Comparison of ENCODE assay signal across 10 mouse cellular contexts in the genomic region with DNA sequence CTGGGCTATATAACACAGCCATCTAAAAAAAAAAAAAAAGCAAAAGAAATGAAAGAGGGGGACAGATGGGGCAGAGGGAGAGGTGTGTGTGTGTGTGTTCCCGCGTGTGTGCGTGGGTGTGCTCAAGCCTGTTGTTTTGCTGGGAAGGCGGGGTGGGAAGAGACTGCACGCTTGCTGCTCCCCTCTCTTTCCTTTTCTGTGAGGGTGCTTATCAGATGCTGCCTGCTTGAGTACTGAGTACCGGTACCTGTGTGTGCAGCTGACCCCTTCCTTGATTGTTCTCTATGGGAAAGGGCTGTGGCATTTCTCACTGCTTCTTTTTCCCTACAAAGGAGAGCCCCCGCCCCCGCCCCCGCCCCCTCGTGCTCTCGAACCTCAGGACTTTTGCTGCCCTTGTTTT. TPM values are rescaled to one million over a fixed set of nuclear protein-coding genes. Genes with fewer than 3 reads are reported as not detected.
A peak's percentile ranks its signal among the peaks of the same experiment; 100 is the strongest.
DNase-seq lines count a peak whose midpoint lies in the region; ATAC-seq and TF ChIP-seq lines count a peak whose summit lies in the region.
"Had no signal": no experiment of that assay in that cellular context is flagged by ENCODE, and none has a peak within 500 bp of the region (broad histone marks: within the 10 kb centered on the region; RNA-seq: fewer than 3 reads in every experiment).

No protein-coding gene starts in this region.

- peaks cover 17% of the 10 kb centered on the region for H3K4me1 ChIP-seq in intestine, embryonic 16.5 days (ENCODE audit: control insufficient read depth, insufficient read depth, low read length)
- H3K4me1 ChIP-seq in intestine, embryonic 15.5 days (replicated peaks), result peaks cover 6% of the 10 kb centered on the region; the same call in 1 of the 2 replicates
- peaks cover 6% of the 10 kb centered on the region for H3K4me1 ChIP-seq in midbrain, embryonic 10.5 days
- H3K4me1 ChIP-seq in midbrain, embryonic 16.5 days (ENCODE audit: control insufficient read depth, insufficient read depth, low read length), result peaks cover 3% of the 10 kb centered on the region; the same call in 1 of the 2 replicates
- H3K4me1 ChIP-seq in olfactory bulb, adult 2 months (ENCODE audit: control insufficient read depth, insufficient read depth, low read length), result peaks cover 35% of the 10 kb centered on the region

- TF ChIP-seq CTCF in olfactory bulb, adult 2 months (IDR thresholded peaks at IDR 0.05; ENCODE audit: insufficient read depth, low read depth, low read length), result no peak

- H3K27me3 ChIP-seq in intestine, embryonic 16.5 days (replicated peaks; ENCODE audit: control insufficient read depth, insufficient read depth, low read length), result no peaks in the 10 kb centered on the region
- no peaks in the 10 kb centered on the region for H3K27me3 ChIP-seq in intestine, embryonic 15.5 days (replicated peaks)
- no peaks in the 10 kb centered on the region for H3K27me3 ChIP-seq in midbrain, embryonic 10.5 days (ENCODE audit: low read depth, poor library complexity, severe bottlenecking)
- H3K27me3 ChIP-seq in midbrain, embryonic 16.5 days (ENCODE audit: control insufficient read depth, insufficient read depth, low read depth, low read length), result no peaks in the 10 kb centered on the region

- 0 out of 2 replicates have a peak, but pooled peaks have one; percentile 37 for ATAC-seq in intestine, embryonic 16.5 days
- no peak; the same call in 1 of the 2 replicates for ATAC-seq in intestine, embryonic 15.5 days
- ATAC-seq in midbrain, embryonic 16.5 days, result no peak

- peak; percentile 39 for DNase-seq in cerebellum, adult 9-11 months
- no peak for DNase-seq in cerebellum, adult 11-12 months
- DNase-seq in midbrain, embryonic 10.5 days (ENCODE audit: low spot score), result no peak
- DNase-seq in adrenal gland, postnatal 10 days, result no peak
- DNase-seq: kidney, adult 11 months; right cerebral cortex, postnatal 14 days had no signal

- no peak overlapping the region for H3K4me3 ChIP-seq in intestine, embryonic 16.5 days (ENCODE audit: low read length)
- no peak overlapping the region for H3K4me3 ChIP-seq in intestine, embryonic 15.5 days (replicated peaks)
- no peak overlapping the region for H3K4me3 ChIP-seq in midbrain, embryonic 10.5 days
- no peak overlapping the region for H3K4me3 ChIP-seq in midbrain, embryonic 16.5 days (ENCODE audit: low read depth, low read length)
- 0 out of 2 replicates have a peak overlapping the region, but pooled peaks have one; percentile 3 for H3K4me3 ChIP-seq in olfactory bulb, adult 2 months (ENCODE audit: insufficient read depth, low read depth, low read length)

- H3K27ac ChIP-seq in intestine, embryonic 16.5 days (ENCODE audit: low read length), result no peak overlapping the region
- no peak overlapping the region for H3K27ac ChIP-seq in intestine, embryonic 15.5 days
- H3K27ac ChIP-seq in midbrain, embryonic 10.5 days (replicated peaks), result peak overlapping the region; percentile 57; the same call in 1 of the 2 replicates
- H3K27ac ChIP-seq in midbrain, embryonic 16.5 days (ENCODE audit: low read length), result no peak overlapping the region
- H3K27ac ChIP-seq in olfactory bulb, adult 2 months (ENCODE audit: insufficient read depth, low read depth, low read length), result no peak overlapping the region

- no peak for TF ChIP-seq POLR2A in olfactory bulb, adult 2 months (IDR thresholded peaks at IDR 0.05; ENCODE audit: insufficient read depth, low read depth, low read length)

- 54% methylated on average over 11 of the region's 11 CpGs for WGBS in intestine, embryonic 16.5 days
- WGBS in intestine, embryonic 15.5 days, result 54% methylated on average over 11 of the region's 11 CpGs
- WGBS in midbrain, embryonic 10.5 days, result 57% methylated on average over 11 of the region's 11 CpGs
- WGBS in midbrain, embryonic 16.5 days, result 48% methylated on average over 11 of the region's 11 CpGs
- WGBS in olfactory bulb, adult 2 months, result 29% methylated on average over 11 of the region's 11 CpGs

- no peaks in the 10 kb centered on the region for H3K36me3 ChIP-seq in intestine, embryonic 16.5 days (ENCODE audit: control insufficient read depth, insufficient read depth, low read length)
- H3K36me3 ChIP-seq in intestine, embryonic 15.5 days, result no peaks in the 10 kb centered on the region
- peaks cover 8% of the 10 kb centered on the region for H3K36me3 ChIP-seq in midbrain, embryonic 10.5 days
- no peaks in the 10 kb centered on the region for H3K36me3 ChIP-seq in midbrain, embryonic 16.5 days (ENCODE audit: control insufficient read depth, insufficient read depth, low read length)

- H3K4me2 ChIP-seq in intestine, embryonic 16.5 days (ENCODE audit: low read depth, low read length), result no peak overlapping the region
- H3K4me2 ChIP-seq in intestine, embryonic 15.5 days (replicated peaks), result no peak overlapping the region; the same call in 1 of the 2 replicates
- no peak overlapping the region for H3K4me2 ChIP-seq in midbrain, embryonic 16.5 days (ENCODE audit: low read length)

- H3K9me3 ChIP-seq in intestine, embryonic 16.5 days (ENCODE audit: control insufficient read depth, low read length), result no peaks in the 10 kb centered on the region
- no peaks in the 10 kb centered on the region for H3K9me3 ChIP-seq in intestine, embryonic 15.5 days
- H3K9me3 ChIP-seq in midbrain, embryonic 10.5 days (replicated peaks), result no peaks in the 10 kb centered on the region
- no peaks in the 10 kb centered on the region; the same call in 1 of the 2 replicates for H3K9me3 ChIP-seq in midbrain, embryonic 16.5 days (replicated peaks; ENCODE audit: control insufficient read depth, low read length, poor library complexity, severe bottlenecking)

- H3K9ac ChIP-seq in intestine, embryonic 16.5 days (ENCODE audit: low read depth, low read length), result no peak overlapping the region
- no peak overlapping the region for H3K9ac ChIP-seq in intestine, embryonic 15.5 days
- no peak overlapping the region for H3K9ac ChIP-seq in midbrain, embryonic 16.5 days (ENCODE audit: low read depth, low read length)

RNA-seq across cellular contexts. Expression of a gene that starts 15.9 kb away (rescaled TPM):
- 149 and 151 TPM in 2 replicates for polyA plus RNA-seq in intestine, embryonic 16.5 days (2015; fragmentation: Nextera tagmentation; extraction: Ambion mirVana)
- polyA plus RNA-seq in intestine, embryonic 15.5 days (2015; fragmentation: Nextera tagmentation; extraction: Ambion mirVana), result 155 and 176 TPM in 2 replicates
- polyA plus RNA-seq in midbrain, embryonic 10.5 days (2016; fragmentation: Nextera tagmentation; extraction: Ambion mirVana), result 80.8 and 83.9 TPM in 2 replicates
- polyA plus RNA-seq in midbrain, embryonic 16.5 days (2015; fragmentation: Nextera tagmentation; extraction: Ambion mirVana), result 238 and 246 TPM in 2 replicates
- 354 and 685 TPM in 2 replicates for polyA plus RNA-seq in olfactory bulb, adult 2 months (2012; ENCODE audit: insufficient read depth, insufficient read length, low replicate concordance, missing spikeins)
- 10 to 100 TPM; 53.1 to 57.7 TPM for total RNA-seq in adrenal gland, postnatal 10 days (2021)
